Mouse (Mus musculus): ENCODE data around the gene Fbxo40. TPM values are rescaled to one million over a fixed set of nuclear protein-coding genes. Genes with fewer than 3 reads are reported as not detected.

Fbxo40 gene
- total and polyA plus RNA-seq, 3 experiments, result 0.11 TPM; not detected in 2

DNA sequence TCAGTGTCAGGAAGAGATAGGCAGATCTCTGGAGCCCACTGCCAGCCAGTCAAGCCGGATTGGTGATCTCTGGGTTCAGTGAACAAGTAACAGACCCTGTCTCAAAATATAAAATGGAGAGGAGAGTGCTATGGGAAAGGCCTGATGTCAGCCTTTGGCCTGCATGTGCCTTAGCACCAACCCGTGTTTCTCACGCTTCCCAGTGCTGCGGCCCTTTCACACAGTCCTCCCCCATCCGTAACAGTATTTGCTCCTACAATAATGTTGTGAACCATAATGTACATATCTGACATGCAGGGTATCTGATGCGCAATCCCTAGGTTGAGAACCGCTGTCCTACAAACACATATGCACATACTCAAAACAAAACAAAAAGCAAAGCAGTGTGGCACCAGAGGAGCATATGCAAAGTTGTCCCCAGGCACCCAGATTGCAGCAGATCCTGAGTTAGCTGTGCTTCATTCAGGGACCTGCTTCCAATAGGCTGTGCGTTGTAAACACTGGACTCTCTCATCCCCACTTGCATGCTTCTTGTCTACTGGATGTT lies 69.1 kb downstream of the Fbxo40 start:
- DNase-seq (ENCODE audit: low spot score) (no peak), ATAC-seq (ENCODE audit: extremely low read depth, insufficient number of reproducible peaks, low FRiP score, poor library complexity, severe bottlenecking) (no peak)
- no peak overlapping the region for H3K4me3 ChIP-seq (ENCODE audit: low read depth, low read length)
- peaks cover 6% of the 10 kb centered on the region for H3K4me1 ChIP-seq (ENCODE audit: insufficient read depth, low read depth, low read length)
- H3K36me3 ChIP-seq (replicated peaks), result peaks cover 83% of the 10 kb centered on the region
- TF ChIP-seq POLR2AphosphoS5 (IDR thresholded peaks at IDR 0.05; ENCODE audit: insufficient replicate concordance, low read depth, low read length), result no peak
- H3K9me3 ChIP-seq (replicated peaks), result no peaks in the 10 kb centered on the region
- no peaks in the 10 kb centered on the region for H3K27me3 ChIP-seq (ENCODE audit: insufficient read depth, low read length)

DNA sequence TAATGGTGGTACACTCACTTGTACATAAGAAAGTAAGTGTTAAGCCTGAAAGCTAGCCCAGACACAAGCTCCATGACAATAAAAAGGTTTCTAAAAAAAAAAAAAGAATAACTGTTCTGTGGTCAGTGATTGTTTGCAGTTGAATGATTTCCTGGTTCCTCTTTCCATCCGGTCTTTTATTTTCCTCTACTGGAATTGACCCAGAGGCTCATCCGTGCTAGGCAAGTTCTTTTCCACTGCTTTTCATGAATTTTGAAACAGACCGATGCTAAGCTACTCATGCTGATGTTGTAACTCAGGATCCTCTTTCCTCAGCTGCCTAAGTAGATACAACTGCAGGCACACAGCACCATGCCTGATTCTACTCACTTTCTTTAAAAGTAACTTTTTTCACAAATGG lies 69.9 kb downstream of the Fbxo40 start:
- DNase-seq (ENCODE audit: low spot score) (no peak), ATAC-seq (ENCODE audit: extremely low read depth, insufficient number of reproducible peaks, low FRiP score, poor library complexity, severe bottlenecking) (no peak)
- H3K4me1 ChIP-seq (ENCODE audit: insufficient read depth, low read depth, low read length), result peaks cover 6% of the 10 kb centered on the region
- no peaks in the 10 kb centered on the region for H3K9me3 ChIP-seq (replicated peaks)
- TF ChIP-seq GATA2 (IDR thresholded peaks at IDR 0.05; ENCODE audit: borderline replicate concordance, low read depth, low read length), result no peak
- no peak for TF ChIP-seq POLR2AphosphoS5 (IDR thresholded peaks at IDR 0.05; ENCODE audit: insufficient replicate concordance, low read depth, low read length)
- TF ChIP-seq GATA1 (IDR thresholded peaks at IDR 0.05; ENCODE audit: borderline replicate concordance, low read length), result no peak
- TF ChIP-seq CTCF (IDR thresholded peaks at IDR 0.05; ENCODE audit: low read depth, low read length), result no peak
- no peak for TF ChIP-seq TAL1 (conservative IDR thresholded peaks at IDR 0.05; ENCODE audit: low read depth, low read length)
- H3K36me3 ChIP-seq (replicated peaks), result peaks cover 83% of the 10 kb centered on the region
- H3K4me3 ChIP-seq (ENCODE audit: low read depth, low read length), result no peak overlapping the region
- no peaks in the 10 kb centered on the region for H3K27me3 ChIP-seq (ENCODE audit: insufficient read depth, low read length)

DNA sequence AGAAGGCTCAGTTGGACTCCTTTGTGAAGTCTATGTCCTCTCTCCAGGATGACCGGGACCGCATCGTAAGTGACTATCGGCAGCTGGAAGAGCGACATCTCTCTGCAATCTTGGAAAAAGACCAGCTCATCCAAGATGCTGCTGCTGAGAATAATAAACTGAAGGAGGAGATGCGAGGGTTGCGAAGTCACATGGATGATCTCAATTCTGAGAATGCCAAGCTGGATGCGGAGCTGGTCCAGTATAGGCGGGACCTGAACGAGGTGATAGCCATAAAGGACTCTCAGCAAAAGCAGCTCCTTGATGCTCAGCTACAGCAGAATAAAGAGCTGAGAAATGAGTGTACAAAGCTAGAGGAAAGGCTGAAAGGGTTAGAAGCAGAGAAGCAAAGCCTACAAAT lies 71.8 kb downstream of the Fbxo40 start:
- TF ChIP-seq CTCF (IDR thresholded peaks at IDR 0.05; ENCODE audit: low read depth, low read length) (no peak), POLR2AphosphoS5 (IDR thresholded peaks at IDR 0.05; ENCODE audit: insufficient replicate concordance, low read depth, low read length) (no peak)
- DNase-seq (ENCODE audit: low spot score), result no peak
- H3K4me3 ChIP-seq (ENCODE audit: low read depth, low read length), result no peak overlapping the region
- no peaks in the 10 kb centered on the region for H3K9me3 ChIP-seq (replicated peaks)
- H3K27me3 ChIP-seq (ENCODE audit: insufficient read depth, low read length), result no peaks in the 10 kb centered on the region
- H3K36me3 ChIP-seq (replicated peaks), result peaks cover 86% of the 10 kb centered on the region
- H3K4me1 ChIP-seq (ENCODE audit: insufficient read depth, low read depth, low read length), result peaks cover 6% of the 10 kb centered on the region
- no peak for ATAC-seq (ENCODE audit: extremely low read depth, insufficient number of reproducible peaks, low FRiP score, poor library complexity, severe bottlenecking)

DNA sequence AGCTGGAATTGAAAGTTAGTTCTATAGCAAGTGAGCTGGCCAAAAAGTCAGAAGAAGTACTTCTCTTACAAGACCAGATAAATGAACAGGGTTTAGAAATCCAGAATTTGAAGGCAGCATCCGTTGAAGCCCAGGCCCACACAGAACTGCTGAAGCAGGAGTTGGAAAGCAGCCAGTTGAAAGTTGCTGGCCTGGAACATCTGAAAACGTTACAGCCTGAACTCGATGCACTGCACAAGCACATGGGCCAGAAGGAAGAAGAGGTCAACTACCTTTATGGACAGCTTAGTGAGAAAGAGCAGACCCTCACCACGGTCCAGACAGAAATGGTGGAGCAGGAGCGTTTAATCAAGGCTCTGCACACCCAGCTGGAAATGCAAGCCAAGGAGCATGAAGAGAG lies 76.1 kb downstream of the Fbxo40 start:
- DNase-seq (ENCODE audit: low spot score), result no peak

More for the DNA sequence above, 76.1 kb downstream of the Fbxo40 start:
- TF ChIP-seq GATA2 (IDR thresholded peaks at IDR 0.05; ENCODE audit: borderline replicate concordance, low read depth, low read length), result no peak
- Histone ChIP-seq H3K27me3 (ENCODE audit: insufficient read depth, low read length) (no peaks in the 10 kb centered on the region), H3K4me1 (ENCODE audit: insufficient read depth, low read depth, low read length) (no peaks in the 10 kb centered on the region), H3K9me3 (replicated peaks) (no peaks in the 10 kb centered on the region), H3K4me3 (ENCODE audit: low read depth, low read length) (no peak overlapping the region), H3K36me3 (replicated peaks) (peaks cover 78% of the 10 kb centered on the region)
- ATAC-seq (ENCODE audit: extremely low read depth, insufficient number of reproducible peaks, low FRiP score, poor library complexity, severe bottlenecking), result no peak

Other genes starting within 250 kb of the Fbxo40 start
- 141 and 144 TPM in 2 replicates for gene Slc15a2, start 205.5 kb downstream of the Fbxo40 start, total RNA-seq (2014; fragmentation: Nextera tagmentation)
- gene Slc15a2, start 205.5 kb downstream of the Fbxo40 start, total RNA-seq (2017), result 98.9 and 111 TPM in 2 replicates
- 1.2 and 1.6 TPM in 2 replicates for gene Slc15a2, start 205.5 kb downstream of the Fbxo40 start, polyA plus RNA-seq (2012)
- gene Iqcb1, start 162.1 kb downstream of the Fbxo40 start, total RNA-seq (2014; fragmentation: Nextera tagmentation), result 27.7 and 28.0 TPM in 2 replicates
- 17.3 and 19.0 TPM in 2 replicates for gene Iqcb1, start 162.1 kb downstream of the Fbxo40 start, total RNA-seq (2017)
- gene Iqcb1, start 162.1 kb downstream of the Fbxo40 start, polyA plus RNA-seq (2012), result 1.9 and 2.9 TPM in 2 replicates
- 1.8 and 2.4 TPM in 2 replicates for gene Eaf2, start 115.5 kb downstream of the Fbxo40 start, total RNA-seq (2014; fragmentation: Nextera tagmentation)
- gene Eaf2, start 115.5 kb downstream of the Fbxo40 start, total RNA-seq (2017), result 1.4 and 2.1 TPM in 2 replicates
- gene Eaf2, start 115.5 kb downstream of the Fbxo40 start, polyA plus RNA-seq (2012), result 0.47 and 0.68 TPM in 2 replicates
- 30.0 and 31.9 TPM in 2 replicates for gene Golgb1, start 115.3 kb downstream of the Fbxo40 start, total RNA-seq (2014; fragmentation: Nextera tagmentation)
- 33.9 and 39.3 TPM in 2 replicates for gene Golgb1, start 115.3 kb downstream of the Fbxo40 start, total RNA-seq (2017)
- gene Golgb1, start 115.3 kb downstream of the Fbxo40 start, polyA plus RNA-seq (2012), result 11.0 and 12.1 TPM in 2 replicates
- gene Hcls1, start 55.5 kb downstream of the Fbxo40 start, total RNA-seq (2014; fragmentation: Nextera tagmentation), result 6.6 and 11.9 TPM in 2 replicates
- 70.6 and 72.8 TPM in 2 replicates for gene Hcls1, start 55.5 kb downstream of the Fbxo40 start, total RNA-seq (2017)
- gene Hcls1, start 55.5 kb downstream of the Fbxo40 start, polyA plus RNA-seq (2012), result 41.2 and 50.4 TPM in 2 replicates
- gene Polq, start 21.3 kb upstream of the Fbxo40 start, total RNA-seq (2014; fragmentation: Nextera tagmentation), result 42.1 and 45.1 TPM in 2 replicates
- gene Polq, start 21.3 kb upstream of the Fbxo40 start, total RNA-seq (2017), result 24.5 and 26.9 TPM in 2 replicates
- gene Polq, start 21.3 kb upstream of the Fbxo40 start, polyA plus RNA-seq (2012), result 3.0 and 4.2 TPM in 2 replicates